Mouse (Mus musculus): ENCODE results near the gene Zfp446. TPM values are rescaled to one million over a fixed set of nuclear protein-coding genes. Genes with fewer than 3 reads are reported as not detected.

Gene Zfp446
- polyA plus RNA-seq, 2 experiments: 0.93 to 2.1 TPM

- H3K9ac ChIP-seq (replicated peaks): no peak overlapping the region
- peaks cover 12% of the 10 kb centered on the region for H3K36me3 ChIP-seq (replicated peaks; ENCODE audit: control insufficient read depth, insufficient read depth, low read depth)
- ATAC-seq (ENCODE audit: insufficient read depth): no peak
- H3K27me3 ChIP-seq (ENCODE audit: control insufficient read depth, insufficient read depth, low read length): no peaks in the 10 kb centered on the region
- no peaks in the 10 kb centered on the region for H3K9me3 ChIP-seq (ENCODE audit: control insufficient read depth, low read length)
- DNase-seq (ENCODE audit: low read depth in 3 of 3, low spot score in 3 of 3): no peak
- no peak overlapping the region for H3K4me3 ChIP-seq (ENCODE audit: insufficient read depth in 1 of 2, low read depth in 2 of 2, low read length in 2 of 2)
- H3K4me2 ChIP-seq (ENCODE audit: low read depth): no peak overlapping the region
- H3K4me1 ChIP-seq (replicated peaks; ENCODE audit: control insufficient read depth in 2 of 2, insufficient read depth in 2 of 2, low read length in 1 of 2): peaks cover 10 to 11% of the 10 kb centered on the region in 2 experiments
- TF ChIP-seq EP300 (IDR thresholded peaks at IDR 0.05; ENCODE audit: low read depth): no peak
- no peak for TF ChIP-seq CTCF (IDR thresholded peaks at IDR 0.05; ENCODE audit: low read depth)
- no peak overlapping the region for H3K27ac ChIP-seq
- WGBS (ENCODE audit: insufficient replicate concordance): 88% methylated on average over 25 of the region's 25 CpGs
Observed at GRCm38 (mm10) chr7:12970906-12971305, 6.7 kb upstream of the Zfp446 start.

- H3K9ac ChIP-seq (replicated peaks): peak overlapping the region; percentile 89
- H3K27me3 ChIP-seq (ENCODE audit: control insufficient read depth, insufficient read depth, low read length): no peaks in the 10 kb centered on the region
- no peaks in the 10 kb centered on the region for H3K9me3 ChIP-seq (ENCODE audit: control insufficient read depth, low read length)
- H3K36me3 ChIP-seq (replicated peaks; ENCODE audit: control insufficient read depth, insufficient read depth, low read depth): no peaks in the 10 kb centered on the region
- DNase-seq (ENCODE audit: low read depth in 3 of 3, low spot score in 3 of 3) (no peak), ATAC-seq (ENCODE audit: insufficient read depth) (no peak)
- TF ChIP-seq CTCF (IDR thresholded peaks at IDR 0.05; ENCODE audit: low read depth) (no peak), EP300 (IDR thresholded peaks at IDR 0.05; ENCODE audit: low read depth) (no peak)
- peak overlapping the region; percentile 98 for H3K4me2 ChIP-seq (ENCODE audit: low read depth)
- H3K27ac ChIP-seq: peak overlapping the region; percentile 91
- 70% methylated on average over 18 of the region's 18 CpGs for WGBS (ENCODE audit: insufficient replicate concordance)
- peak overlapping the region; percentile 66 to 77; a peak in 3 of 4 replicates for H3K4me3 ChIP-seq (ENCODE audit: insufficient read depth in 1 of 2, low read depth in 2 of 2, low read length in 2 of 2)
- peaks cover 16 to 22% of the 10 kb centered on the region in 2 experiments for H3K4me1 ChIP-seq (replicated peaks; ENCODE audit: control insufficient read depth in 2 of 2, insufficient read depth in 2 of 2, low read length in 1 of 2)
Observed at GRCm38 (mm10) chr7:12978931-12979722, 1.5 kb downstream of the Zfp446 start.

- Histone ChIP-seq H3K9ac (replicated peaks) (no peak overlapping the region), H3K27ac (no peak overlapping the region), H3K9me3 (ENCODE audit: control insufficient read depth, low read length) (no peaks in the 10 kb centered on the region), H3K4me3 (ENCODE audit: insufficient read depth in 1 of 2, low read depth in 2 of 2, low read length in 2 of 2) (no peak overlapping the region), H3K4me2 (ENCODE audit: low read depth) (no peak overlapping the region), H3K36me3 (replicated peaks; ENCODE audit: control insufficient read depth, insufficient read depth, low read depth) (no peaks in the 10 kb centered on the region), H3K27me3 (ENCODE audit: control insufficient read depth, insufficient read depth, low read length) (no peaks in the 10 kb centered on the region), H3K4me1 (replicated peaks; ENCODE audit: control insufficient read depth in 2 of 2, insufficient read depth in 2 of 2, low read length in 1 of 2) (peaks cover 16 to 22% of the 10 kb centered on the region in 2 experiments)
- no peak for DNase-seq (ENCODE audit: low read depth in 3 of 3, low spot score in 3 of 3)
- WGBS (ENCODE audit: insufficient replicate concordance): 59% methylated on average over 6 of the region's 6 CpGs
- ATAC-seq (ENCODE audit: insufficient read depth): no peak
- TF ChIP-seq EP300 (IDR thresholded peaks at IDR 0.05; ENCODE audit: low read depth) (no peak), CTCF (IDR thresholded peaks at IDR 0.05; ENCODE audit: low read depth) (no peak)
Observed at GRCm38 (mm10) chr7:12979776-12980175, 2.1 kb downstream of the Zfp446 start.

- DNase-seq (ENCODE audit: low read depth in 3 of 3, low spot score in 3 of 3) (no peak), ATAC-seq (ENCODE audit: insufficient read depth) (no peak)
- no peak overlapping the region for H3K27ac ChIP-seq
- WGBS (ENCODE audit: insufficient replicate concordance): 75% methylated on average over 7 of the region's 7 CpGs
- H3K36me3 ChIP-seq (replicated peaks; ENCODE audit: control insufficient read depth, insufficient read depth, low read depth): no peaks in the 10 kb centered on the region
- H3K9me3 ChIP-seq (ENCODE audit: control insufficient read depth, low read length): no peaks in the 10 kb centered on the region
- no peak overlapping the region for H3K4me3 ChIP-seq (ENCODE audit: insufficient read depth in 1 of 2, low read depth in 2 of 2, low read length in 2 of 2)
- no peak overlapping the region for H3K4me2 ChIP-seq (ENCODE audit: low read depth)
- peaks cover 20 to 25% of the 10 kb centered on the region in 2 experiments for H3K4me1 ChIP-seq (replicated peaks; ENCODE audit: control insufficient read depth in 2 of 2, insufficient read depth in 2 of 2, low read length in 1 of 2)
- TF ChIP-seq CTCF (IDR thresholded peaks at IDR 0.05; ENCODE audit: low read depth): no peak
- TF ChIP-seq EP300 (IDR thresholded peaks at IDR 0.05; ENCODE audit: low read depth): no peak
- no peaks in the 10 kb centered on the region for H3K27me3 ChIP-seq (ENCODE audit: control insufficient read depth, insufficient read depth, low read length)
- H3K9ac ChIP-seq (replicated peaks): no peak overlapping the region
Observed at GRCm38 (mm10) chr7:12980291-12980690, 2.6 kb downstream of the Zfp446 start.

- Histone ChIP-seq H3K27me3 (ENCODE audit: control insufficient read depth, insufficient read depth, low read length) (no peaks in the 10 kb centered on the region), H3K36me3 (replicated peaks; ENCODE audit: control insufficient read depth, insufficient read depth, low read depth) (no peaks in the 10 kb centered on the region), H3K9me3 (ENCODE audit: control insufficient read depth, low read length) (no peaks in the 10 kb centered on the region), H3K4me1 (replicated peaks; ENCODE audit: control insufficient read depth in 2 of 2, insufficient read depth in 2 of 2, low read length in 1 of 2) (peaks cover 27 to 39% of the 10 kb centered on the region in 2 experiments), H3K4me3 (ENCODE audit: insufficient read depth in 1 of 2, low read depth in 2 of 2, low read length in 2 of 2) (no peak overlapping the region), H3K27ac (peak overlapping the region; percentile 34), H3K9ac (replicated peaks) (no peak overlapping the region), H3K4me2 (ENCODE audit: low read depth) (no peak overlapping the region)
- WGBS (ENCODE audit: insufficient replicate concordance): 22% methylated on average over 1 of the region's 1 CpGs
- DNase-seq (ENCODE audit: low read depth in 3 of 3, low spot score in 3 of 3) (peak in 2 of 3 experiments; percentile 52 to 53), ATAC-seq (ENCODE audit: insufficient read depth) (peak; percentile 55)
- TF ChIP-seq EP300 (IDR thresholded peaks at IDR 0.05; ENCODE audit: low read depth) (peak; percentile 71), CTCF (IDR thresholded peaks at IDR 0.05; ENCODE audit: low read depth) (no peak)
Observed at GRCm38 (mm10) chr7:12985724-12986123, 8.1 kb downstream of the Zfp446 start.

Data from liver, embryonic 14.5 days (tissue).